Mouse (Mus musculus): Measurements from ENCODE around the gene Gdpd1.

DNA sequence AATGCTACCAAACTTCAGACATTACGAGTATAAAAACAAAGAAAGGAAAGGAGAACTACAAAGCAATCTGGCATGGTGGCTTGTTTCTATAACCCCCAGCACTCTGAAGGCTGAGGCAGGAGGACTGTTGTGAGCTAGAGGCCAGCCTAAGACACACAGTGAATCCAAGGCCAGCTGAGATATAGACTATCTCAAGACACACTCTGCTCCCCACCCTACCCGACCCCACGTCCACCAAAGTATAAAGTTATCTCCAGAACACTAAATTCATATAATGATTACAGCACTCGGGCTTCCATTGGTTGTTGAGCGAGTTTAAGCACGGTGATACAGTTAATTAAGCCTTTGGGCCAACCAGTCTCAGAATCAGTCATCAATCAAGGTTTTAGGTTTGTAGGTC lies 17.6 kb downstream of the Gdpd1 start:
- TF ChIP-seq CTCF (IDR thresholded peaks at IDR 0.05; ENCODE audit: extremely low read depth, insufficient read depth, insufficient read length, insufficient replicate concordance) (no peak), POLR2A (IDR thresholded peaks at IDR 0.05; ENCODE audit: low read depth, low read length) (no peak)

All from spleen, adult 2 months (tissue).